Comparison of ENCODE assay signal across 7 mouse cellular contexts in genomic region chr7:125552851-125553555, GRCm38 (mm10). TPM values are rescaled to one million over a fixed set of nuclear protein-coding genes. Genes with fewer than 3 reads are reported as not detected.
A peak's percentile ranks its signal among the peaks of the same experiment; 100 is the strongest.
DNase-seq lines count a peak whose midpoint lies in the region; ATAC-seq and TF ChIP-seq lines count a peak whose summit lies in the region.

No protein-coding gene starts in this region.

- DNase-seq in liver, adult 2 months (ENCODE audit: extremely low read depth, low read depth, low spot score) = peak; percentile 40
- DNase-seq in liver = no peak
- peak; percentile 61 for DNase-seq in induced T-regulatory cell, adult 2 months (ENCODE audit: low read depth)
- DNase-seq in layer of hippocampus, adult 8-10 months (ENCODE audit: low spot score in 2 of 2) = no peak
- no peak for DNase-seq in natural killer cell, adult 2 months (ENCODE audit: low spot score in 2 of 2)

- TF ChIP-seq POLR2A in liver, adult 2 months (IDR thresholded peaks at IDR 0.05; ENCODE audit: extremely low read depth, insufficient read depth, low read length) = no peak

- no peaks in the 10 kb centered on the region for H3K9me3 ChIP-seq in embryonic facial prominence, embryonic 15.5 days (replicated peaks)
- no peaks in the 10 kb centered on the region for H3K9me3 ChIP-seq in neural tube, embryonic 12.5 days

- ATAC-seq in embryonic facial prominence, embryonic 15.5 days (ENCODE audit: insufficient number of reproducible peaks, low FRiP score, low TSS enrichment, low read depth) = no peak
- no peak for ATAC-seq in neural tube, embryonic 12.5 days (ENCODE audit: low FRiP score, low read depth)

- TF ChIP-seq CTCF in liver, adult 2 months (IDR thresholded peaks at IDR 0.05; ENCODE audit: low read depth, low read length) = no peak

- 48% methylated on average over 11 of the region's 11 CpGs for WGBS in liver, adult 2 months
- 70% methylated on average over 11 of the region's 11 CpGs for WGBS in embryonic facial prominence, embryonic 15.5 days
- WGBS in neural tube, embryonic 12.5 days = 78% methylated on average over 11 of the region's 11 CpGs

- no peaks in the 10 kb centered on the region for H3K36me3 ChIP-seq in liver, adult 2 months (ENCODE audit: control insufficient read depth, insufficient read depth, low read length)
- no peaks in the 10 kb centered on the region for H3K36me3 ChIP-seq in embryonic facial prominence, embryonic 15.5 days
- no peaks in the 10 kb centered on the region for H3K36me3 ChIP-seq in neural tube, embryonic 12.5 days

- peak overlapping the region; percentile 96 for H3K4me2 ChIP-seq in embryonic facial prominence, embryonic 15.5 days (replicated peaks)
- peak overlapping the region; percentile 97 for H3K4me2 ChIP-seq in neural tube, embryonic 12.5 days (replicated peaks)

- H3K27me3 ChIP-seq in liver, adult 2 months (ENCODE audit: control insufficient read depth, insufficient read depth, low read length) = no peaks in the 10 kb centered on the region
- no peaks in the 10 kb centered on the region for H3K27me3 ChIP-seq in embryonic facial prominence, embryonic 15.5 days
- peaks cover 25% of the 10 kb centered on the region; the same call in 1 of the 2 replicates for H3K27me3 ChIP-seq in neural tube, embryonic 12.5 days (replicated peaks)

- peak overlapping the region; percentile 89 for H3K9ac ChIP-seq in liver, adult 2 months (ENCODE audit: low read depth, low read length)
- peak overlapping the region; percentile 64 for H3K9ac ChIP-seq in embryonic facial prominence, embryonic 15.5 days
- no peak overlapping the region for H3K9ac ChIP-seq in neural tube, embryonic 12.5 days

- H3K27ac ChIP-seq in liver, adult 2 months (replicated peaks; ENCODE audit: insufficient read depth, low read depth, low read length) = peak overlapping the region; percentile 86
- H3K27ac ChIP-seq in embryonic facial prominence, embryonic 15.5 days (replicated peaks) = no peak overlapping the region
- no peak overlapping the region for H3K27ac ChIP-seq in neural tube, embryonic 12.5 days

- H3K4me3 ChIP-seq in liver, adult 2 months (ENCODE audit: insufficient read depth, low read depth, low read length) = peak overlapping the region; percentile 82
- peak overlapping the region; percentile 68 for H3K4me3 ChIP-seq in embryonic facial prominence, embryonic 15.5 days (replicated peaks)
- H3K4me3 ChIP-seq in neural tube, embryonic 12.5 days = no peak overlapping the region; the same call in 1 of the 2 replicates

- peaks cover 48% of the 10 kb centered on the region for H3K4me1 ChIP-seq in liver, adult 2 months (ENCODE audit: control insufficient read depth, insufficient read depth, low read length)
- peaks cover 26% of the 10 kb centered on the region for H3K4me1 ChIP-seq in embryonic facial prominence, embryonic 15.5 days
- H3K4me1 ChIP-seq in neural tube, embryonic 12.5 days = peaks cover 14% of the 10 kb centered on the region; the same call in 1 of the 2 replicates

- peaks cover 54% of the 10 kb centered on the region; the same call in 1 of the 2 replicates for H3K79me2 ChIP-seq in liver, adult 2 months (ENCODE audit: control insufficient read depth, insufficient read depth, low read length)

RNA-seq across cellular contexts. Expression of gene Il4ra, which starts 1.1 kb away (rescaled TPM):
- 11.3 and 16.6 TPM in 2 replicates for total RNA-seq in liver, adult 2 months (2014; rRNA removed)
- polyA plus RNA-seq in liver, adult 2 months (2012; rRNA removed) = 18.7 and 24.0 TPM in 2 replicates
- polyA plus RNA-seq in embryonic facial prominence, embryonic 15.5 days (2015; fragmentation: Nextera tagmentation; extraction: Ambion mirVana) = 13.0 and 13.2 TPM in 2 replicates
- 5.1 and 5.3 TPM in 2 replicates for polyA plus RNA-seq in neural tube, embryonic 12.5 days (2016; fragmentation: Nextera tagmentation; extraction: Ambion mirVana)
- total RNA-seq in layer of hippocampus, adult 8-10 months (2022) = 10 to 100 TPM in 2 of 4 experiments, 1 to 10 TPM in 2; 4.8 to 12.4 (median 8.4) TPM

RNA-seq across cellular contexts. Expression of gene Il21r, which starts 50.2 kb away (rescaled TPM):
- total RNA-seq in liver, adult 2 months (2014; rRNA removed) = 0.09 and 0.67 TPM in 2 replicates
- polyA plus RNA-seq in liver, adult 2 months (2012; rRNA removed) = 0.62 and 1.2 TPM in 2 replicates
- polyA plus RNA-seq in embryonic facial prominence, embryonic 15.5 days (2015; fragmentation: Nextera tagmentation; extraction: Ambion mirVana) = 1.1 and 1.5 TPM in 2 replicates
- 0.27 and 0.35 TPM in 2 replicates for polyA plus RNA-seq in neural tube, embryonic 12.5 days (2016; fragmentation: Nextera tagmentation; extraction: Ambion mirVana)
- 1 to 10 TPM; 1.4 to 4.2 (median 2.4) TPM for total RNA-seq in layer of hippocampus, adult 8-10 months (2022)

Comparison
In these comparisons a context has a peak if more than half of its experiments do, and no peak if none do; other contexts are left out.
1. DNase-seq: peak in liver, adult 2 months (single experiment) and induced T-regulatory cell, adult 2 months (single experiment); none in liver (single experiment), layer of hippocampus, adult 8-10 months (0 of 2) and natural killer cell, adult 2 months (0 of 2).